Mouse (Mus musculus) midbrain, embryonic 10.5 days (tissue): Measurements from ENCODE around the gene Axl. TPM values are rescaled to one million over a fixed set of nuclear protein-coding genes. Genes with fewer than 3 reads are reported as not detected.
A peak's percentile ranks its signal among the peaks of the same experiment; 100 is the strongest.

Experiments
- DNase-seq: peaks from one replicate; pipeline ENCODE4 v3.0.0-alpha.2; 2017; ENCODE audit warnings: low spot score
- H3K27ac ChIP-seq: fragments of 300-500 bp; sonication (generic); replicated peaks from 2 replicates; pipeline ENCODE4 v1.5.1; 2016; ENCODE audit warnings: mild to moderate bottlenecking
- H3K27me3 ChIP-seq: fragments of 300-500 bp; sonication (generic); 2 replicates; pipeline ENCODE4 v1.6.1; 2016; ENCODE audit warnings: low read depth, mild to moderate bottlenecking; ENCODE audit not compliant: poor library complexity, severe bottlenecking
- H3K36me3 ChIP-seq: fragments of 300-500 bp; sonication (generic); 2 replicates; pipeline ENCODE4 v1.6.1; 2016; ENCODE audit warnings: mild to moderate bottlenecking, moderate library complexity
- H3K4me1 ChIP-seq: fragments of 300-500 bp; sonication (generic); 2 replicates; pipeline ENCODE4 v1.6.1; 2016
- H3K4me3 ChIP-seq: fragments of 300-500 bp; sonication (generic); 2 replicates; pipeline ENCODE4 v1.5.1; 2016; ENCODE audit warnings: mild to moderate bottlenecking, moderate library complexity
- H3K9me3 ChIP-seq: fragments of 300-500 bp; sonication (generic); replicated peaks from 2 replicates; pipeline ENCODE4 v1.6.1; 2016; ENCODE audit warnings: mild to moderate bottlenecking
- WGBS: fragments of 180-500 bp; shearing (Covaris S2); methylation state at CpG from one replicate; pipeline ENCODE4 v1.1.7; 2016; 5-methylcytosine and 5-hydroxymethylcytosine counted together
- polyA plus RNA-seq: library from polyadenylated mRNA; unstranded; fragments of >200 nt; fragmentation: Nextera tagmentation; extraction: Ambion mirVana; gene quantifications from 2 replicates; pipeline ENCODE4 v1.2.1, GENCODE M21; 2016

Axl gene
- polyA plus RNA-seq: 16.5 and 21.6 TPM in 2 replicates

DNA sequence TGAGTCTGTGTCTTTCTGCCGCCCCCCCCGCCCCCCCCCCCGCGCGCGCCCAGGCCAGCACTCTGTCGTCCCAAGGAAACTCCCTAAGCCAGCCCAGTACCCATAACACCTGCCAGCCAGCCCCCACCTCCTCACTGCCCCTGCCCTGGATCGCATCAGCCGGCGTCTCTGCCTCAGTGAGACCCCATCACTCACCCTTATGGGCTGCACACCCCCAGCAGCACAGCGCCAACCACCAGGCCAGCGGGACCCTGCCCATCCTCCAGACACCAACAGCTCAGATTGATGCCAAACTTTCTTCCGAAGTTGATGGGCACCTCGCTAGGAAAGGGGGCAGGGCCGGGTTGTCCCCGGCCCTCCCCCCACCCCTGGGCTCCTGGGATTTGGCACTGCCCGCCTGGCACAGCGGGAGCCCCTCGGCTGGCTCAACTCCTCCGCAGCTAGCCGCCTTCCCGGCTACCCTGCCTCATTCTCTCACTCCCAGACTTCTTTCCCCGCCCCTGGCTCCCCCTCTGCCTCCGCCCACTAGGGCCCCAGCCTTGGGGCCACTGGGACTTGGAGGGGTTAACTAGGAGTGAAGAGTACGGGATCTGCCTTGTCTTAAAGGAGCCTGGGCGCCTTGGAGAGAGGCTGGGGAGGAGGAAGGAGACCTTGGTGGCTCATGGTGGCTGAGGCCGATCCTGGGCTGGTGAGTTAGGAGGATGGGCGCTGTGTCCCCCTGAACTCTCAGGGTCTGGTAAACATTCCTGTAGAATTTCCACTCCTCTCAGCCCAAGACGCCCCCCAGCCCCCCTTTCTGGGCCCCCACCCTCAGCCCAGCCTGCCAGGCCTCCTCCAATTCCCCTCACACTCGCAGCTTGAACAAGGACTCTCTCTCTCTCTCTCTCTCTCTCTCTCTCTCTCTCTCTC lies at the start of gene Axl:
Gene Axl (minus strand): TSS at position 486 of the 909 bp plus-strand sequence.
- Histone ChIP-seq H3K9me3 (no peaks in the 10 kb centered on the region), H3K4me1 (peaks cover 29% of the 10 kb centered on the region), H3K4me3 (peak within 1 kb of the TSS; percentile 65), H3K36me3 (no peaks in the 10 kb centered on the region), H3K27ac (peak within 1 kb of the TSS; percentile 86), H3K27me3 (peaks cover 12% of the 10 kb centered on the region)
- DNase-seq: peak; percentile 78
- under 1% methylated on average over 29 of the region's 30 CpGs for WGBS

DNA sequence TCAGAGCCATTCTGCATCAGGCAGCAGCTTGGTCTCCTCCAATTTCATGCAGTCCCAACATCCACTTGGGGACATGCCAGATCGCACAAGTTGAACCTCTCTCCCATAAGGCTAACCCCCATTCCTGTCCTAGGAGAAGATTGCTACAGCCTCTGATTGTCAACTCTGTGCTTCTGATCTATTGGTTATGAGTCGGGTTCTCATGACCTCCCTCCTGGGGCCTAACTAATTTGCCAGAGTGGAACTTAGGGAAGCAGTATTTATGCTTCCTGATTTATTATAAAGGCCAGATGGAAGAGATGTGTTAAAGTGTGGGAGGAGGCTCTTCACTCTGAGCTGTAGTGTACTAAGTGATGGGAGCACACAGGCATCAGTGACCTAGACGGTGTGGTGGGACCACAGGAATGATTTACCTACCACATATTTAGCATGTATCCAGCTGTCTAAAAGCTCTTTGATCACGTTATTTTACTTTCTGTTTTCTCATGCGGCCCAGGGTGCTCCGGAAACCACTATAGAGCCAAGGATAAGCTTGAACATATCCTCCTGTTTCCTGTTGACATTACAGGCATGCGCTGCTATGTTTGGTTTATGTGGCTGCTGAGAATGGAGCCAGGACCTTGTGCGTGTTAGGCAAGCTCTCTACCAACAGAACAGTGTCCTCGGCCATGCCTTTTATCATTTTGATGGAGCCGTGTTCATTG lies 46.8 kb upstream of the Axl start:
- Histone ChIP-seq H3K9me3 (no peaks in the 10 kb centered on the region), H3K4me3 (no peak overlapping the region), H3K27ac (no peak overlapping the region), H3K36me3 (no peaks in the 10 kb centered on the region), H3K27me3 (no peaks in the 10 kb centered on the region), H3K4me1 (no peaks in the 10 kb centered on the region)
- no peak for DNase-seq
- WGBS: 88% methylated on average over 10 of the region's 10 CpGs

DNA sequence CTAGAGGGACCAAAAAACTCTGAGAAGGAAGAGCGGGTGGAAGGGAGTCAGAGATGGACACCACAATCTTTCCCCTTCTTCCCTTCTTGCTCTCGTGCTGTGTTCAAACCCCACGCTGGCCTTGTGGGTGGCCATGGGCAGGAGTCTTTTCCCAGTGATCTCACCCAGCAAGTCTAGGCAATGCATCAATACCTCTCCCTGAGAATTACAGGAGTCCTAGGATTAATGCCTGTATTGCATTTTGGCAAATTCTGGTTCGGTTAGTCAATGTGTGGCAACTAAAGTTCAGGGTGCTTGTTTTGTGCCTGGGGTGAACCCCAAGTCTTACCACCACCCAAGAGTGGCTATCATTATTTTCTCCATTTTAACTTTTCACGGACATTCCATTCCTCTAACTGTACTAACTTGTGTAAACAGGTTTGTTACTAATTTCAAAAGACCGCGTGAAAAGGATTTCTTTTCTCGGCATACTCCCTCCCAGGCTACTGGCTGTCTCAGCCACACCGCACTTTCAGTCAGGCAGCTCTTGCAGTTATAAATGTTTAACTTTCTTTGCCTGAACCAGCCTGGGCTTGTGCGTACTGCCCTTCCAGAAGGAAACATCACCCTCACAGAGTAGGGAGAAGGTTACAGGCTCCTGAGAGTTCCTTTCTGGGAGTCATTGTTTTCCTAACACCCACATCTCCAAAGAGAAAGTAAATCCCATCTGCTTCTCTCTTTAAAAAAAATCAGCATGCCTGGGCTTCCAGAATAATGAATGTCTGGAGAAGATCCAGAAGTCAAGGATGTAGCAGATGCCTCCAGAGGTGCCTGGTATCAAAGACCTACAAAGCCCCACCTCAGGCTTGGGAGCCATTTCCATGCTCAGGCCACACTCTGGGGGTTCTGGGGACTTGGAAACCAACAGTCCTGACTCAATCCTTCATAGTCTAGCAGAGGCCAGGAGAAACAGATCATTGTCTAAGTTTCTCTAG lies 43.3 kb upstream of the Axl start:
- Histone ChIP-seq H3K27ac (no peak overlapping the region), H3K4me3 (no peak overlapping the region), H3K4me1 (no peaks in the 10 kb centered on the region), H3K36me3 (no peaks in the 10 kb centered on the region), H3K9me3 (no peaks in the 10 kb centered on the region), H3K27me3 (no peaks in the 10 kb centered on the region)
- 85% methylated on average over 10 of the region's 10 CpGs for WGBS
- DNase-seq: no peak

DNA sequence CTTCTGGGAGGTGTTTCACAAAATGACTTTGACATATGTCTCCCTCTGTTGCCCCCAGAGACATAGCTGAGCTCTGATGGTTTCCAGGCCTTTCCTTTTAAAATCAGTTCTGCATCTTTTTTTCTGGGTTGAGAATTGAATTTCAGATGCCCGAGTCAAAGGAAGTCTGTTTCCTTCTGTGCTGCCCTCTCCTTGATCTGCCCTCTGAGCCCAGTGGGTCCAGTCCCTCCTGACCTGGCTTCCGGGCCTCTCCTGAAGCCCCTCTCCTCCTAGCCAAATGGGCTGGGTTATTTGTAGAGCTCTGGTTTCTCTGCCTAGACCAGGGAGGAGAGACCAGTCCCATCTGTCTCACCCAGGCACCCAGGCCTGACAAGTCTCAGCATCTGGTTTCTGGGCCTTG lies 41.7 kb upstream of the Axl start:
- no peaks in the 10 kb centered on the region for H3K4me1 ChIP-seq
- DNase-seq: no peak
- no peaks in the 10 kb centered on the region for H3K27me3 ChIP-seq
- no peaks in the 10 kb centered on the region for H3K36me3 ChIP-seq
- WGBS: 65% methylated on average over 2 of the region's 2 CpGs
- H3K9me3 ChIP-seq: no peaks in the 10 kb centered on the region
- no peak overlapping the region for H3K27ac ChIP-seq
- H3K4me3 ChIP-seq: no peak overlapping the region

DNA sequence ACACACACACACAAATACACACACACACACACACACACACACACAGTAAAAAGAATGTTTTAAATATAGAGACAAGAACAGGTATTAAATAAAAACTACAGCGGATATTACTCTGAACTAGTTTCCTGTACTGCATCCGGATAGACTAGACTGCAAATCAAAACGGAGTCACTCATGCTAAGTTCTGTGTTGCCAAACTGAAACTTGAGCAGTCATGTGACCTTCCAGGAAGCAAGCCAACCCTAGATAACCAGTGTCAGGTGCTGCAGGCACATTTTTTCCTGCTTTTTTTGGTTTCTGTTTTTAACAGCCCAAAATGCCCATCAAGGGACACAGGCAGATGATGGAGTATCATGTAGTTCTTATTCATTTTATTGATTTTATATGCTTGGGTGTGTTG lies 38.7 kb upstream of the Axl start:
- H3K9me3 ChIP-seq: no peaks in the 10 kb centered on the region
- H3K36me3 ChIP-seq: no peaks in the 10 kb centered on the region
- H3K27me3 ChIP-seq: no peaks in the 10 kb centered on the region
- H3K27ac ChIP-seq: no peak overlapping the region
- no peaks in the 10 kb centered on the region for H3K4me1 ChIP-seq
- no peak for DNase-seq
- WGBS: 77% methylated on average over 3 of the region's 3 CpGs
- H3K4me3 ChIP-seq: no peak overlapping the region

DNA sequence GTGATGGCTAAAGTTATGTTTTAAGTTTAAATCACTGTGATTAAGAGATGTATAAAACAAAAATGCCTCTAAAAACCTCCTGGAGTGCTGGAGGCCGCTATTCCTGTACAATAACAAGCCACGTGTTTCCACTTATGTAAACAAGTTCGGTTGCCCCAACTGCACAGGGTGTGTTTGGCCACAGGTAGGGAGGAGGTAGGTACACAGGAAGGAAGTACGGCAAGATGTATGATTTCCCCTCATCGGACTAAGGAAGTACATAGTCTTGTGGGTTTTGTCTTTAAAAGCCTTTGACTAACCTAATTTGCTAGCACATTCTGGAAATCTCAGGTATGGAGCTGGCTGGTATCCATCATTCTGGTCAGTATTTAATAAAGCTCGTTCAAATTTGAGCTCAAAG lies 37.5 kb upstream of the Axl start:
- Histone ChIP-seq H3K27ac (no peak overlapping the region), H3K36me3 (no peaks in the 10 kb centered on the region), H3K9me3 (no peaks in the 10 kb centered on the region), H3K27me3 (no peaks in the 10 kb centered on the region), H3K4me1 (no peaks in the 10 kb centered on the region), H3K4me3 (no peak overlapping the region)
- DNase-seq: no peak
- WGBS: 89% methylated on average over 6 of the region's 6 CpGs

DNA sequence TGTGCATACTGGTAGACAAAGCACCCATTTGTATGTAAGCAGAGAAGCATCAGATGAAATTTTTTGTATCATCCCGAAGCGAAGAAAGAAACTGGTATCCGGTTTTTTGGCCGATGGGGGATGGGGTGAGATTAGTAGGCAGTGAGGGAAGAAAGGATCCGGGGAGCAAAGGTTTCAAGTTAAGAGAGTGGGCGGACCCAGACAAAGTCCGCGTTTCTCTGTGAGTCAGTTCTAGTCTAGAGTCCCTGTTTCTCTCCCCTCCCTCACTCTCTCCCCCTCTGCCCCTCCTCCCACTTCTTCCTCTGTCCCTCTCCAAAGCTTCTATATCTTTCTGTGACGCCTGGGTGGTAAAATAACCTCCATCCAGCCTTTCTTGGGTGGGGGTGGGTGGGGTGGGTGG lies 36.5 kb upstream of the Axl start:
- DNase-seq: no peak
- H3K9me3 ChIP-seq: no peaks in the 10 kb centered on the region
- no peak overlapping the region for H3K4me3 ChIP-seq
- H3K27me3 ChIP-seq: no peaks in the 10 kb centered on the region
- WGBS: 55% methylated on average over 9 of the region's 9 CpGs
- no peak overlapping the region for H3K27ac ChIP-seq
- no peaks in the 10 kb centered on the region for H3K36me3 ChIP-seq
- H3K4me1 ChIP-seq: no peaks in the 10 kb centered on the region

DNA sequence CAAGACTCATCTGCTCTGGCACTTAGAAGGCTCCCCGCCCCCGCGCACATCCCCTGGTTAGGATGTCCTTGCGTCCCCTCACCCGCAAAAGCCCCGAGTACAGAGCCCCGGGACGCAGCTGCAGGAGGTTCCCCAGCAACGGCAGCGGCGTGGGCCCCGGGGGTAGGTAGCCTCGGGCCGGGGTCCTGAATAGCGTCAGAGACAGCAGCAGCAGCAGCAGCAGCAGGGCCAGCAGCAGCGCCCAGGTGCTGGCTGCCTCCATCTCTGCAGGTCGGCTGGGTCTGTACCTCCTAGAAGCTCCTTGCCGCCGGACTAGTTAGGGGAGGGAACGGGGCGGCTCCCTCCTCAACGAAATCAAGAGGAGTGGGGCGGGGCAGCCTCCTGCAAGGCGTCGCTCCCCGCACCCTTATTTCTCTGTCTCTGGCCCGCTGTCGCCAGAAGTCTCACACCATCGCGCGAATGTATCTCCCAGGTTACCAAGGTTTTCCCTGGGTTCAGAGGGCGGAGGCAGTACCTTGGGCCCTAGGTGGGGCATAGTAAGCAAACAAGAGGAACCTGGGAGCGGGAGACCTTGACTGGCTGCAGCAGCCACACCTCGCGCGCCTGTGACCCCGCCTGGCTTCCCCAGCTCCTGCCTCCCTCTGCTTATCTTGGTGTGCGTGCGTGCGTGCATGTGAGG lies 27.9 kb upstream of the Axl start, which contains the start of gene Cyp2s1:
Gene Cyp2s1 (minus strand): TSS at position 673 of the 679 bp plus-strand sequence.
- WGBS: under 1% methylated on average over 40 of the region's 40 CpGs
- no peaks in the 10 kb centered on the region for H3K36me3 ChIP-seq
- DNase-seq: peak; percentile 31
- H3K27ac ChIP-seq: peak within 1 kb of the TSS; percentile 13; the same call in 1 of the 2 replicates
- no peaks in the 10 kb centered on the region for H3K9me3 ChIP-seq
- peak within 1 kb of the TSS; percentile 57 for H3K4me3 ChIP-seq
- H3K4me1 ChIP-seq: peaks cover 14% of the 10 kb centered on the region
- H3K27me3 ChIP-seq: peaks cover 36% of the 10 kb centered on the region

DNA sequence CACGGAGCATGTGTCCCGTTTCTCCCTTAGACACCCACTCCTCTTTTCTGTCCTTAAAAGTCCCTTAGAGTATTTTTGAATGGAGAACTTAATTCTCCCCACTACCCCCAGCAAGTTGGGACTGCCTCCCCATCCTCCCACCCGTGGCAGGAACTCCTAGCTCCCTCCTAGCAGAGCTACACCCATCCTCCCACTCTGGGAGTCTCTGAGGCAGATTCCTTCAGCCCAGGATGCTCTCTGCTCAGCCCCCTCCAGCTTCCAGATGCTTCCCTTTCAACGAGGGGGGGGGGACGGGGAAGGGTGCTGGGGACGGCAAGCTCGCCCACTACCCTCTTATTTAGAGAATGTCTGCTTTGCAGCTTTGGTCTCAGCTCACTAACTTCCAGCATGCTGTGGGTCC lies 27.1 kb upstream of the Axl start:
- no peaks in the 10 kb centered on the region for H3K9me3 ChIP-seq
- no peak for DNase-seq
- H3K27me3 ChIP-seq: peaks cover 36% of the 10 kb centered on the region
- H3K36me3 ChIP-seq: no peaks in the 10 kb centered on the region
- H3K4me3 ChIP-seq: peak overlapping the region; percentile 57
- no peak overlapping the region; the same call in 1 of the 2 replicates for H3K27ac ChIP-seq
- 25% methylated on average over 7 of the region's 7 CpGs for WGBS
- peaks cover 14% of the 10 kb centered on the region for H3K4me1 ChIP-seq

DNA sequence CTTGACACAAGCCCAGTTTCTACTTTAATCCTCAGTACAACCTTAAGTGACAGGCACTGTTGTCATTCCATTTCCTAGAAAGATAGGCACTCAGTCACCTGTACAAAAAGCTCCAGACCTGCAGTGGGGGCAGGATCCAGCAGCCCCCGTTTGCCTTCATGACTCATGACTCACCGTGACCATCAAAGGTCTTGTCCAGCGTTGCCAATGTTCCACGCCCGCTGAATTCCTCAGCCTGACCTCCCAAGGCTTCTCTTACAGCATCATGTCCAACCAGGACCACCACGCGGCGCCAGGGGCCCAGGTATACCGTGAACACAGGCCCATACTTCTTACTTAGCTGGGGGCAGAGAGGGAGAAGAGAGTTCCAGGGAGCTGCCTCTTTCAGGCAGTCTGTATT lies 26.2 kb upstream of the Axl start:
- DNase-seq: no peak
- no peaks in the 10 kb centered on the region for H3K9me3 ChIP-seq
- WGBS: 89% methylated on average over 9 of the region's 9 CpGs
- H3K4me3 ChIP-seq: no peak overlapping the region
- H3K27me3 ChIP-seq: peaks cover 36% of the 10 kb centered on the region
- no peaks in the 10 kb centered on the region for H3K36me3 ChIP-seq
- no peak overlapping the region for H3K27ac ChIP-seq
- peaks cover 14% of the 10 kb centered on the region for H3K4me1 ChIP-seq

DNA sequence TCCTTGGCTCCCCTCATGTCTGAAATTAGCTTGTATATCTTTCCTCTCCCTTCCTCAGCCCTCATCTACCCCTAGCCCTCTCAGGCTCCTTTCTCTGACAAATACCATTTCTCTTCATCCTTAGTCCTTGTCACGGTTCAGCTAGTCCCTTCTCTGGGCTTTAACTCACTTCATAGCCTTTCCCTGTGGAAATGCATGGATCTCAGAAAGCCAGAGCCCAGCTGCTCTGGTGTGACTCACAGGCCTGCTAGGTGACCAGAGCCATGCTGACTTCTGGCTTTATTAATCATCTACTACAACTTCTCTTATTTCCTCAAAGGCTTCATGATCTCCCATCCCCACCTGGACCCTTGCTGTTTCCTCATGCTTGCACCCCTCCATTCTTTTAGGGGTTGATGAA lies 23.7 kb upstream of the Axl start:
- peaks cover 14% of the 10 kb centered on the region for H3K4me1 ChIP-seq
- H3K9me3 ChIP-seq: no peaks in the 10 kb centered on the region
- no peaks in the 10 kb centered on the region for H3K36me3 ChIP-seq
- H3K27me3 ChIP-seq: peaks cover 33% of the 10 kb centered on the region
- WGBS: 57% methylated on average over 1 of the region's 1 CpGs
- no peak overlapping the region for H3K4me3 ChIP-seq
- no peak overlapping the region for H3K27ac ChIP-seq
- no peak for DNase-seq

DNA sequence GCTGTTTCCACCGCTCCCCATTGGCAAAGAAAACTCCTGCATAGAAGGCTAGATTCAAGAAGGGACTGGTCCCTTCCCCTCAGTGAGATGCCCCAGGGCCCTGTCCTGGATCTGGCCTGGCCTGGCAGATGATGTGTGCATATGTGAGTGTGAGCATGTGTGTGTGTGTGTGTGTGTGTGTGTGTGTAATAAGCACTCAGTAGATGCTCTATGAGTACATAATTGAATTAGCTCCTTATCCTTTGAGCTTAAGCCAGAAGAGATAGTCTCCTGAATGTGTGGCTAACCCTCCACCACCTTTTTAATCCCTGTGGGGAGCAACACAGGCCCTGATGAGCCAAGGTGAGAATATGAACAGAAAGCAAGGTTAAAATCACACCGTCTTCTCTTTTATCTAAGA lies 23.2 kb upstream of the Axl start:
- Histone ChIP-seq H3K4me1 (peaks cover 12% of the 10 kb centered on the region), H3K27ac (no peak overlapping the region), H3K4me3 (no peak overlapping the region), H3K9me3 (no peaks in the 10 kb centered on the region), H3K27me3 (peaks cover 28% of the 10 kb centered on the region), H3K36me3 (no peaks in the 10 kb centered on the region)
- WGBS: 74% methylated on average over 2 of the region's 2 CpGs
- no peak for DNase-seq
